22 mouse cellular contexts compared by ENCODE assay signal in the genomic region with DNA sequence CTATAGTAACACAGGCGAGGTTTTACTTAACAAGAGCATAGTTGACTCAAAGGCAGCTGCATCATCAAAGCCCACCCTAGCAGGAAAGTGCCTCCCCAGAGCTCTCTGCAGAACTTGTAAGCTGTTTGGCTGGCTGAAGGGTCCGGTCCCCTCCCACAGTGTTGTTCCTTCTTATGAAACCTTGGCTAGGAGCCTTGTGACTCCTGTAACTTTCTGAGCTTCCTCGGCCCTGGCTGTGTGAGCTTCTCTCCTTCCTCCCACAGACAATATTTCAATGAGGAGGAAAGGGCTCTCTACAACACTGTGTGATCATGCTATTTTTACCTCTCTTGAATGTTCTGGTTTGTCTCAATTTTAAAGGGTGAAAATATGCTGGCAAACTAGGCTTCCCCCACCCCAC. TPM values are rescaled to one million over a fixed set of nuclear protein-coding genes. Genes with fewer than 3 reads are reported as not detected.
DNase-seq lines count a peak whose midpoint lies in the region; ATAC-seq and TF ChIP-seq lines count a peak whose summit lies in the region.
"Had no signal": no experiment of that assay in that cellular context is flagged by ENCODE, and none has a peak within 500 bp of the region (broad histone marks: within the 10 kb centered on the region; RNA-seq: fewer than 3 reads in every experiment).

No protein-coding gene starts in this region.

- TF ChIP-seq POLR2A in cortical plate, adult 2 months (IDR thresholded peaks at IDR 0.05; ENCODE audit: extremely low read depth, insufficient read depth, low read length) = no peak

- intact Hi-C loops in left cerebral cortex, postnatal 25 days (cut with DNase I) = loop anchor here (2.0 kb wide), 1 partner anchor 270 kb away; no protein-coding TSS in a partner anchor
- intact Hi-C loops in left cerebral cortex, adult 2 months (cut with DNase I) = loop anchor here (2.0 to 10.0 kb wide), 2 partner anchors 60 to 510 kb away; no protein-coding TSS in a partner anchor

- no peak overlapping the region for H3K4me2 ChIP-seq in intestine, embryonic 15.5 days (replicated peaks)
- H3K4me2 ChIP-seq in intestine, postnatal 0 days (replicated peaks; ENCODE audit: low read depth) = no peak overlapping the region
- H3K4me2 ChIP-seq: forebrain, embryonic 13.5 days; hindbrain, embryonic 13.5 days; midbrain, embryonic 12.5 days; neural tube, embryonic 13.5 days had no signal

- H3K9ac ChIP-seq in intestine, embryonic 15.5 days = no peak overlapping the region
- H3K9ac ChIP-seq in intestine, postnatal 0 days (ENCODE audit: low read depth, low read length) = no peak overlapping the region
- H3K9ac ChIP-seq: forebrain, embryonic 13.5 days; hindbrain, embryonic 13.5 days; midbrain, embryonic 12.5 days; neural tube, embryonic 13.5 days had no signal

- H3K27ac ChIP-seq in intestine, embryonic 15.5 days = no peak overlapping the region
- H3K27ac ChIP-seq in intestine, postnatal 0 days (ENCODE audit: low read depth, low read length) = no peak overlapping the region
- H3K27ac ChIP-seq in left cerebral cortex, adult 2 months = no peak overlapping the region
- 0 out of 2 replicates have a peak overlapping the region, but pooled peaks have one; percentile 23 for H3K27ac ChIP-seq in cortical plate, adult 2 months (ENCODE audit: insufficient read depth, low read length)
- H3K27ac ChIP-seq: forebrain, embryonic 13.5 days; hindbrain, embryonic 13.5 days; midbrain, embryonic 12.5 days; neural tube, embryonic 13.5 days had no signal

- H3K4me1 ChIP-seq in intestine, embryonic 15.5 days (replicated peaks) = no peaks in the 10 kb centered on the region
- H3K4me1 ChIP-seq in intestine, postnatal 0 days (replicated peaks; ENCODE audit: control insufficient read depth, insufficient read depth, low read length) = no peaks in the 10 kb centered on the region
- peaks cover 5% of the 10 kb centered on the region; the same call in 1 of the 2 replicates for H3K4me1 ChIP-seq in cortical plate, adult 2 months (ENCODE audit: control insufficient read depth, insufficient read depth, low read length)
- H3K4me1 ChIP-seq: forebrain, embryonic 13.5 days; hindbrain, embryonic 13.5 days; midbrain, embryonic 12.5 days; neural tube, embryonic 13.5 days had no signal

- peak; percentile 31; the same call in 1 of the 2 replicates for ATAC-seq in intestine, embryonic 15.5 days
- ATAC-seq in intestine, postnatal 0 days = no peak
- ATAC-seq: forebrain, embryonic 13.5 days had no signal

- TF ChIP-seq CTCF in intestine, postnatal 0 days (IDR thresholded peaks at IDR 0.05; ENCODE audit: low read depth) = no peak
- TF ChIP-seq CTCF in left cerebral cortex, adult 2 months (IDR thresholded peaks at IDR 0.05) = no peak
- TF ChIP-seq CTCF in cortical plate, adult 2 months (IDR thresholded peaks at IDR 0.05; ENCODE audit: extremely low read depth, insufficient read depth, low read length) = no peak

- WGBS in intestine, embryonic 15.5 days = 56% methylated on average over 3 of the region's 3 CpGs
- 67% methylated on average over 3 of the region's 3 CpGs for WGBS in intestine, postnatal 0 days

- peak; percentile 10 to 14 for DNase-seq in left cerebral cortex, postnatal 25 days (ENCODE audit: low spot score in 2 of 2)
- no peak for DNase-seq in left cerebral cortex, adult 2 months (ENCODE audit: extremely low spot score in 1 of 2, low spot score in 2 of 2)
- DNase-seq in skeletal muscle tissue, adult 2 months (ENCODE audit: low read depth, low spot score) = peak; percentile 5
- no peak for DNase-seq in cerebellum, postnatal 25 days
- DNase-seq: cerebellum, postnatal 10 days; kidney, adult 18-20 months; lung, adult 2 months; lung, postnatal 4 days; retina, postnatal 1 day; thymus, postnatal 36 days had no signal

- no peaks in the 10 kb centered on the region for H3K36me3 ChIP-seq in intestine, embryonic 15.5 days
- no peaks in the 10 kb centered on the region for H3K36me3 ChIP-seq in intestine, postnatal 0 days (ENCODE audit: control insufficient read depth, insufficient read depth)
- H3K36me3 ChIP-seq: hindbrain, embryonic 13.5 days; midbrain, embryonic 12.5 days; neural tube, embryonic 13.5 days had no signal

- no peaks in the 10 kb centered on the region for H3K27me3 ChIP-seq in intestine, embryonic 15.5 days (replicated peaks)
- H3K27me3 ChIP-seq in intestine, postnatal 0 days (replicated peaks; ENCODE audit: control insufficient read depth, insufficient read depth, low read length) = no peaks in the 10 kb centered on the region
- H3K27me3 ChIP-seq: forebrain, embryonic 13.5 days; hindbrain, embryonic 13.5 days; midbrain, embryonic 12.5 days; neural tube, embryonic 13.5 days had no signal

- H3K4me3 ChIP-seq in intestine, embryonic 15.5 days (replicated peaks) = no peak overlapping the region
- no peak overlapping the region for H3K4me3 ChIP-seq in intestine, postnatal 0 days (ENCODE audit: low read depth, low read length)
- no peak overlapping the region for H3K4me3 ChIP-seq in left cerebral cortex, adult 2 months
- H3K4me3 ChIP-seq in cortical plate, adult 2 months (ENCODE audit: insufficient read depth, low read length) = no peak overlapping the region
- H3K4me3 ChIP-seq: forebrain, embryonic 13.5 days; hindbrain, embryonic 13.5 days; midbrain, embryonic 12.5 days; neural tube, embryonic 13.5 days had no signal

- no peaks in the 10 kb centered on the region for H3K9me3 ChIP-seq in intestine, embryonic 15.5 days
- no peaks in the 10 kb centered on the region for H3K9me3 ChIP-seq in intestine, postnatal 0 days (ENCODE audit: control insufficient read depth)
- H3K9me3 ChIP-seq: forebrain, embryonic 13.5 days; hindbrain, embryonic 13.5 days; midbrain, embryonic 12.5 days; neural tube, embryonic 13.5 days had no signal

RNA-seq across cellular contexts. Expression of a gene that starts 28.5 kb away (rescaled TPM):
- polyA plus RNA-seq in intestine, embryonic 15.5 days (2015; fragmentation: Nextera tagmentation; extraction: Ambion mirVana) = not detected in 2 replicates
- not detected in 2 replicates for polyA plus RNA-seq in intestine, postnatal 0 days (2015; fragmentation: Nextera tagmentation; extraction: Ambion mirVana)
- total RNA-seq in left cerebral cortex, postnatal 25 days (2021) = not detected
- total RNA-seq in left cerebral cortex, adult 2 months (2021) = not detected
- polyA plus RNA-seq in cortical plate, adult 2 months (2012; rRNA removed) = not detected in 2 replicates
- total RNA-seq: adrenal gland, postnatal 4 days; heart, postnatal 10 days; left cerebral cortex, postnatal 14 days; liver, adult 2 months had no signal
- polyA plus RNA-seq: forebrain, embryonic 13.5 days; hindbrain, embryonic 13.5 days; large intestine, adult 2 months; liver, adult 2 months; midbrain, embryonic 12.5 days; neural tube, embryonic 13.5 days had no signal

Comparison
In these comparisons a context has a peak if more than half of its experiments do, and no peak if none do; other contexts are left out.
1. DNase-seq: peak in left cerebral cortex, postnatal 25 days (2 of 2) and skeletal muscle tissue, adult 2 months (single experiment); none in left cerebral cortex, adult 2 months (0 of 2) and cerebellum, postnatal 25 days (0 of 2).